Mouse (Mus musculus): Measurements from ENCODE around the gene Zswim1. TPM values are rescaled to one million over a fixed set of nuclear protein-coding genes. Genes with fewer than 3 reads are reported as not detected.
A peak's percentile ranks its signal among the peaks of the same experiment; 100 is the strongest.
"Not testable (repeated sequence)": the region's sequence is repeated elsewhere in the genome, so short reads cannot be mapped to it uniquely, and the experiment has no call there.

The Zswim1 gene
- polyA plus RNA-seq, 1 experiment: 17.6 TPM

- DNase-seq (ENCODE audit: low read depth): peak; percentile 19
- no peak for TF ChIP-seq POLR2A (IDR thresholded peaks at IDR 0.05; ENCODE audit: borderline replicate concordance, extremely low read depth, insufficient read depth, insufficient read length, poor library complexity, severe bottlenecking)
- no peak for TF ChIP-seq CTCF (IDR thresholded peaks at IDR 0.05; ENCODE audit: borderline replicate concordance, extremely low read depth, insufficient read depth, insufficient read length)
These were observed 28.7 kb upstream of the Zswim1 start for GRCm38 (mm10) chr2:164793772-164794171.

- TF ChIP-seq CTCF (IDR thresholded peaks at IDR 0.05; ENCODE audit: borderline replicate concordance, extremely low read depth, insufficient read depth, insufficient read length): peak; percentile 89
- no peak for TF ChIP-seq POLR2A (IDR thresholded peaks at IDR 0.05; ENCODE audit: borderline replicate concordance, extremely low read depth, insufficient read depth, insufficient read length, poor library complexity, severe bottlenecking)
- peak; percentile 94 for DNase-seq (ENCODE audit: low read depth)
These were observed 28.2 kb upstream of the Zswim1 start for GRCm38 (mm10) chr2:164794293-164794692.

GRCm38 (mm10) chr2:164795868-164796267 lies 26.6 kb upstream of the Zswim1 start:
- no peak for DNase-seq (ENCODE audit: low read depth)
- TF ChIP-seq CTCF (IDR thresholded peaks at IDR 0.05; ENCODE audit: borderline replicate concordance, extremely low read depth, insufficient read depth, insufficient read length) (no peak), POLR2A (IDR thresholded peaks at IDR 0.05; ENCODE audit: borderline replicate concordance, extremely low read depth, insufficient read depth, insufficient read length, poor library complexity, severe bottlenecking) (no peak)

DNA sequence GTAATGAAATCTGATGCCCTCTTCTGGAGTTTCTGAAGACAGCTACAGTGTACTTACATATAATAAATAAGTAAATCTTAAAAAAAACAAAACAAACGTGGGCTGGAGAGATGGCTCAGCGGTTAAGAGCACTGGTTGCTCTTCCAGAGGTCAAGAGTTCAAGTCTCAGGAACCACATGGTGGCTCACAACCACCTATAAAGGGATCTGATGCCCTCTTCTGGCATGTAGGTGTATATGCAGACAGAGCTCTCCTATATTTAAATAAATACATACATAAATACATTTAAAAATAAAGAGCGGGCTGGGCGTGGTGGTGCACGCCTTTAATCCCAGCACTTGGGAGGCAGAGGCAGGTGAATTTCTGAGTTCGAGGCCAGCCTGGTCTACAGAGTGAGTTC lies 23.9 kb upstream of the Zswim1 start:
- TF ChIP-seq CTCF (IDR thresholded peaks at IDR 0.05; ENCODE audit: borderline replicate concordance, extremely low read depth, insufficient read depth, insufficient read length): 0 out of 2 replicates have a peak, but pooled peaks have one; percentile 4
- DNase-seq (ENCODE audit: low read depth): not testable (repeated sequence)

- no peak for DNase-seq (ENCODE audit: low read depth)
- TF ChIP-seq POLR2A (IDR thresholded peaks at IDR 0.05; ENCODE audit: borderline replicate concordance, extremely low read depth, insufficient read depth, insufficient read length, poor library complexity, severe bottlenecking) (no peak), CTCF (IDR thresholded peaks at IDR 0.05; ENCODE audit: borderline replicate concordance, extremely low read depth, insufficient read depth, insufficient read length) (no peak)
These were observed 22.1 kb upstream of the Zswim1 start for GRCm38 (mm10) chr2:164800252-164801004.

GRCm38 (mm10) chr2:164803201-164803920 lies 19.1 kb upstream of the Zswim1 start:
- DNase-seq (ENCODE audit: low read depth): no peak
- TF ChIP-seq CTCF (IDR thresholded peaks at IDR 0.05; ENCODE audit: borderline replicate concordance, extremely low read depth, insufficient read depth, insufficient read length): no peak
- TF ChIP-seq POLR2A (IDR thresholded peaks at IDR 0.05; ENCODE audit: borderline replicate concordance, extremely low read depth, insufficient read depth, insufficient read length, poor library complexity, severe bottlenecking): no peak

- DNase-seq (ENCODE audit: low read depth): no peak
- TF ChIP-seq CTCF (IDR thresholded peaks at IDR 0.05; ENCODE audit: borderline replicate concordance, extremely low read depth, insufficient read depth, insufficient read length): no peak
- TF ChIP-seq POLR2A (IDR thresholded peaks at IDR 0.05; ENCODE audit: borderline replicate concordance, extremely low read depth, insufficient read depth, insufficient read length, poor library complexity, severe bottlenecking): no peak
These were observed 18.6 kb upstream of the Zswim1 start for GRCm38 (mm10) chr2:164803921-164804313.

GRCm38 (mm10) chr2:164804533-164805331 lies 17.8 kb upstream of the Zswim1 start, which contains the start of the genes Acot8 and Zswim3:
Acot8 (minus strand) TSS chr2:164804882.
Zswim3 (plus strand) TSS chr2:164805098.
- peak; percentile 99 for DNase-seq (ENCODE audit: low read depth)
- TF ChIP-seq POLR2A (IDR thresholded peaks at IDR 0.05; ENCODE audit: borderline replicate concordance, extremely low read depth, insufficient read depth, insufficient read length, poor library complexity, severe bottlenecking) (peak; percentile 58; the same call in 1 of the 2 replicates), CTCF (IDR thresholded peaks at IDR 0.05; ENCODE audit: borderline replicate concordance, extremely low read depth, insufficient read depth, insufficient read length) (no peak)

DNA sequence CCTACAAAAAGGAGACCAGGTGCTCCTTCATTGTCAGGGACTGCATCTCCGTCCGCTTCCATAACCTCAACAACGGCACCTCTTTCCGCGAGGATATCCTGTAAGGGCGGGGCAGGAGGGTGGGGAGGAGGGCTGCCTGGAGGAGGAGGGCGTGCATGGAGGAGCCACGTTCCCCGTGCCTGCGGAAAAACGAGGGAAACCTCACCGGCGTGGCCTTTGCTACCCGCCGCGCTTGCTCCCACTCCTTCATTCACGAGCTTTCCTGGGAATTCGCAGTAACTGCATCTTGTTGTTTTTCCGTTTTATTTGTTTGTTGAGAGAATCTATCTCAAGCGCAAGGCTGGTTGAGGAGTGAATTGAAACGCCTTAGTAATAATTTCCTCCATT lies 17.2 kb upstream of the Zswim1 start:
- no peak for DNase-seq (ENCODE audit: low read depth)

DNA sequence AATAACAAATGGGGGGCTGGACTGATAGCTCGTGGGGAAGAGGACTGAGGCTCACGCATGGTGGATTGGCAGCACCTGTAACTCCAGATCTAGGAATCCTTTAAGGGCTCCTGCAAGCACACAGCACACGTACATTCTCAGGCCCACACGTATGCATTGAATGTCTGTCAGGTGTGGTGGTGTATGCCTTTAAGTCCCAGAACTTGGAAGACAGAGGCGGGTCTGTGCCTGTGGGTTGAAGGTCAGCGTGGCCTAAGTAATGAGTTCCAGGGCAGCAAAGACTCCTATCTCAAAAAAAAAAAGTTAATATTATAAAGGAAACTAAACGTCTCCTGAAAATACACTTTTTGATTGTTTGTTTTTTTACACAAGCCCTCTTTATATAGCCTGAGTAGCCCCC lies 15.9 kb upstream of the Zswim1 start:
- DNase-seq (ENCODE audit: low read depth): no peak
- TF ChIP-seq POLR2A (IDR thresholded peaks at IDR 0.05; ENCODE audit: borderline replicate concordance, extremely low read depth, insufficient read depth, insufficient read length, poor library complexity, severe bottlenecking): no peak

More for the DNA sequence above, 17.2 kb upstream of the Zswim1 start:
- TF ChIP-seq POLR2A (IDR thresholded peaks at IDR 0.05; ENCODE audit: borderline replicate concordance, extremely low read depth, insufficient read depth, insufficient read length, poor library complexity, severe bottlenecking) (no peak), CTCF (IDR thresholded peaks at IDR 0.05; ENCODE audit: borderline replicate concordance, extremely low read depth, insufficient read depth, insufficient read length) (no peak)

- TF ChIP-seq CTCF (IDR thresholded peaks at IDR 0.05; ENCODE audit: borderline replicate concordance, extremely low read depth, insufficient read depth, insufficient read length): no peak
- TF ChIP-seq POLR2A (IDR thresholded peaks at IDR 0.05; ENCODE audit: borderline replicate concordance, extremely low read depth, insufficient read depth, insufficient read length, poor library complexity, severe bottlenecking): no peak
- no peak for DNase-seq (ENCODE audit: low read depth)
These were observed 8.9 kb upstream of the Zswim1 start for GRCm38 (mm10) chr2:164813557-164813956.
